Mouse (Mus musculus): ENCODE results near the gene Tbx6.

DNA sequence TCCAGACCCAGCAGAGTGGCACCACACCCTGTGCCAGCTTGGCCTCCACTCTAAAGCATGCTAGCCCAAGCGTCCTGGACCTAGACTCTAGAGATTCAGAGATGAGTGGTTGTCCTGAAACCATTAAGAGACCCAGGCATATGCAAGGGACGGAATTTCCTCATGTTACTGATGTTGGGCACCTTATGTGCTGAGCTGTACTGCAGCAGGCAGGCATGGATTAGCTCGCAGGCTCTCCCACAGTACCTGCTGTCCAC is 5.4 kb upstream of the Tbx6 start:
- TF ChIP-seq POLR2A (IDR thresholded peaks at IDR 0.05; ENCODE audit: extremely low read depth, insufficient read depth, low read length) (no peak), CTCF (IDR thresholded peaks at IDR 0.05; ENCODE audit: extremely low read depth, insufficient read depth, low read length) (no peak)

Data from cortical plate, adult 2 months (tissue).